Mouse (Mus musculus): ENCODE measurements around the gene Ccdc144b.

Gene Ccdc144b

DNA sequence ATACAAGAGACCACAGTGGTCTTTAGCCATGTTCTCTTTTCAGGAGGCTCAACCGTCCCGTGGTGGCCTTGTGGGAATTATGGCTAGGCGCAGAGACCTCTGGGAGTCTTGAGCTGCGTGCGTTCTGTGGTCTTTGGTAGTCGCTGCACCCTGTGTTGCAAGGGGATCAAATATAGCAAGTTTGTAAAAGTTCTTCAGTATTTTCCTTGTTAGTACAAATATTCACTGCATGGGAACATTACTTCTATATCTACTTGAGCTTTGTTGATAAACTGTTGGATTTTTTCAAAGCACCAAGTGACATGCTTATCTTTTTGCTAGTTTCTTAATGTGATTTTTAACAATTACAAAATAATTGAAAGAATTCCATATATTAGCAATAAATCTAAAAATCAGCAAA, at the start of gene Ccdc144b:
Gene Ccdc144b (minus strand): TSS at position 101 of the 400 bp plus-strand sequence.
- no peak for DNase-seq (ENCODE audit: low read depth, low spot score)

DNA sequence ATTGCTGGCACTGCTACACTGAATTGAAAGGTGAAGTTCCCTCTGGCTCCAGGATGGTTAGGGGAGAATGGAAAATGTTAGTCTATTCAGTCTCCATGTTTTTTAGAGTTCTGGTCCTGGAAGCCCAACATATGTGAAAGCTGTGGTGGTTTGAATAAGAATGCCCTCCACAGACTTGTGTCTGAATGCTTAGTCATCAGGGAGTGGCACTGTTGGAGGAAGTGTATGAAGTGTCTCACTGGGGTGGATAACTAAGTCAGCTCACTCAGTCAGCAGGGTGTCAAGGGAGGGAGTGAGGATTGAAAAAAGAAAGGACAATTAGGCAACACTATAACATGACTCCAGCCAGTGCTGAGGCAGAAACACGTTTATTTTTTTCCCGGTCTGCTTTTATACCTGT, 42.0 kb upstream of the Ccdc144b start:
- DNase-seq (ENCODE audit: low read depth, low spot score): no peak

DNA sequence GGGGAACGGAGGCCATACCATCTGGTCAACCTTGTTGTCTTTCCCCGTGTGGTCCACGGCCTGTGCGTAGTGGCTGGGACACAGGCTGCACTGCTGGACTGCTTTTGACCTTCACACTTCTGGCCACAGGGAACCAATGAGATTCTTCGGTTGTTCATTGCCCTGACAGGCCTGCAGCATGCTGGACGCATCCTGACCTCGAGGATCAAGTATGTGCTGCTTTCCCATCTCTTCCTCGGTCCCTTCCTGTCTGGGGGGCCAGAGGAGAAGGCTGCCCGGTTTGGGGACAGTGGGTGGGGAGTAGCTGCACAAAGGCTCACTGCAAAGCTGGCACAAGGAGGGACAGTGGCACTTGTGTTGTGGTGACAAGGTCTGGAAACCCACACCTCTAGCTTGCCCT, 34.2 kb upstream of the Ccdc144b start:
- no peak for DNase-seq (ENCODE audit: low read depth, low spot score)

DNA sequence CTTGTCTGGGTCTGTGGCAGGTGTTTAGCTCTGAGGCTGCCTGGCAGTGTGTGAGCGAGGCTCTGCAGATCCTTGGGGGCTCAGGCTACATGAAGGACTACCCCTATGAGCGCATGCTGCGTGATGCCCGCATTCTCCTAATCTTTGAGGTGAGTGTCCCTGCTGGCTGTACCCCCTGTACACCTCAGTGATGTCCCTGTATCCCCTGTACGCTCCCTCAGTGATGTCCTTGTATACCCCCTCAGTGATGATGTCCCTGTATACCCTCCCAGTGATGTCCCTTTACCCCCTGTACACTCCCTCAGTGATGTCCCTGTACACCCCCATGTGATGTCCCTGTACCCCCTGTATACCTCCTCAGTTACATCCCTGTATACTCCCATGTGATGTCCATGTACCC, 32.0 kb upstream of the Ccdc144b start:
- no peak for DNase-seq (ENCODE audit: low read depth, low spot score)

DNA sequence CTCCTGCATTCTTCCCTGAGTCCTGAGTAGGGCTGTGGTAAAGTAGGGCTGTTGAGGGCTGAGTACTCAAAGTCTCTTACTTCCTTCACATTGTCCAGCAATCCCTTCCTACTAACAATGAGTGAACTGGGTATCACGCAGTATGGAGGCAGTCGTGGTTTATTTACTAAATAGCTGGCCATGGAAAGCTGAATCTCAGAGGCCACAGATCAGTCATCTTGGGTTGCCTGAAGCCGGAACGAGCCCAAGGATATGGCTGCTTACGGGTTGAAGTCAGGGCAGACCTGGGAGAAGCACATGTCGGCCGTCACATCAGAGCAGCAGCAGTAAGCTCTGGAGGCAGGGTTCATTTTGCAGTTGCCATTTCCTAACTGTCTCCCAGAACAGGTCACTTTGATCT, 30.0 kb upstream of the Ccdc144b start:
- no peak for DNase-seq (ENCODE audit: low read depth, low spot score)

DNA sequence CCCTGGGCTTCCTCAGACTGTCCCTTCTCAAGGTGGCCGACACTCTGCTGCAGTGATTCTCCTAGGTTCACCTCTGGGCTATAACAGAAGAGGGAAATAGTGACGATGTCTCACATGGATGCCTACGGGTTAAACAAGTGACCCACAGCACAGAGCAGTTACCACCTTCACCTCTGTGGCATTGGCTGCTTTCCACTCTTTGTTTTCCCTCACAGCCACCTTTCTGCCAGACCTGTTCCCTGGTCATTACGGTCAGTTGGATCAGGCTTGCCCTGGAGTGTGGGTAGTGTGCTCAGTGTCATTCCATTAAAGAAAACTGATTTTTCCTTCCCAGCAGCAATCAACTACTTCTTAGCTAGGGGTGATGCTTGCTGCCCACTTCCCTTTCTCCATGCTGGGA, 29.5 kb upstream of the Ccdc144b start:
- no peak for DNase-seq (ENCODE audit: low read depth, low spot score)

DNA sequence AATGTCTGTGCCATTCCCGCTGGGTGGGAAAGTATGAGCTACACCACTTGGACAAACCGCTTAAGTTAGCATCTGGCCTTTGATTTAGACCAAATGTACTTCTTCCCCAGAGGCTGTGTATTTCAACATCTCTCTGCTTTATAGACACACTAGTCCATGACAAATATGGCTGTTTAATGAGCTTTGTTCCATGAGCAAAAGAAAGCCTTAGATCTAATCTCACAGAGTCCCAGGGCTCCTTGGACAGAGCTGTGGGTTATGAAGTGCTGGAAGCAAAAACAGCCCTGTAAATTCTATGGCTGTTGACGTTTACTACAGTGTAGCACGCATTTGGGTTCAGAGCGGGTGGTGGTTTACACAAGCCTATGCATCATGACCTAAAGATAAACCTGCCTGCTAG, 27.4 kb upstream of the Ccdc144b start:
- DNase-seq (ENCODE audit: low read depth, low spot score): no peak

DNA sequence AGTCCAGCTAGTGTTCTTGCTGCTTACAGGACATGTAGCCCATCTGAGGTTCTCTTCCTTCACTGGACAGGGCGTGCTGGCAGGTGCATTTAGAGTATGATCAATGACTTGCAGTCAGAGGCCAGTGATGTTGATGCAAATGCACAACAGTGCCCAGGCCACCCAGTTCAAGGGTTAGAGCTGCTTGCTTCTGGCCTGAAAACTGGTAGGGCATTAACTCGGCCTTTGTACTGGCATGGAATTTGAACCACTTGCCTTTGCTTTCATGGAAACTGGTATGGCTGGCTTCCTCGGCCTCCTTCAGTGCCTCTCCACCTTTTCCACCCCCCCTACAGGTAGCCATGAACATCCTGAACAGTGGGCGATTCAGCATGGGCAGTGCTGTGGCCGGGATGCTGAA, 26.5 kb upstream of the Ccdc144b start:
- no peak for DNase-seq (ENCODE audit: low read depth, low spot score)

DNA sequence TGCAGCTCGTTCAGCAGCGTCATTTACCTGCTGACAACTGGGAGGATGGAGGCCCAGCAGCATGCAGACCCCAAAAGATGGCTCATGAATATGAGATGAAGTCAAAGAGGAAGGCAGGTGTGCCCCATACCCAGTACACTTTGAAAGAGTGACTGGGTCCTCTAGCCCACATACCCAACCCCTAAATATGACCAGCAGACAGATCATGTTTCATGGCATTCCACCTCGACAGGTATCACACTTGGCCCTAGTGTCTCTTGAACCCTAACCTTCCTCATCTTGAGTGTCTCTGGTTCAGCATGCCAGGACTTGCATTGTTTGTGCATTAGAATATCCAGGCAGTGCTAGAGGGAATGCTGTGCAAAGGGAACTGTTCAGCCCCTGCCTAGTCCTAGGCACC, 24.0 kb upstream of the Ccdc144b start:
- no peak for DNase-seq (ENCODE audit: low read depth, low spot score)

DNA sequence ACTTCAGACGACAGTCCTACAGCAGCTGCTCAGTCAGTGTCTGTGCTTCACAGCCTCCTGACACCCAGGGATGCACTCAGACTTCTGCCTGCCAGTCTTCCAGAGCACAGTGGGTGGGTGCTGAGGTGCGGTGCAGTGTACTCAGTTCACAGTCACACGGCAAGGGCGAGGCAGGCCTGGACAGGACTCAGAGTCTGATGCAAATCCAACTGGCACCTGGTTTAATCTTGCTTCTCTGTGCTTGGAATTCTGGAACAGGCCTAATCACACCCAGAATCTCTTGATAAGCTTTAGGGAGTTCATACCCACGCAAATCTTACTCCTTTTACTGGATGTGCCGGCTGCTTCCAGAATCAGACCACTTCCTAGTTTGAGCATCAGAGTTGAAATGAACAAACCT, 22.1 kb upstream of the Ccdc144b start:
- no peak for DNase-seq (ENCODE audit: low read depth, low spot score)

DNA sequence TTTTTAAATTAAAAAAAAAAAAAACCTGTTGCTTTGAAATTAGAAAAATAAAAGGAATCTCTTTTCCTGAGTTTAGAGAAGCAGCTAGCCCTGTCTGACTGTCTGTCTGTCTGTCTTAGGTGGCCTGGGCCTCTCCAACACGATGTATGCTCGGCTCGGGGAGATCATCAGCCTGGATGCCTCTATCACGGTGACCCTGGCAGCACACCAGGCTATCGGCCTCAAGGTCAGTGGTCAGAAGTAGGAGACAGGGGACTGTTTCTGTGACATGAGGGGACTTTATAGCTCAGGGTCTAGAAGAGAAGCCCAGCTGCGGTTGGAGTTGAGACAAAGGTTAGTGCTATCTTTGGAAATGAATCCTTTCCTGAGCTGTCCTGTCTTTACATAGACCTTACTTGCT, 20.9 kb upstream of the Ccdc144b start:
- DNase-seq (ENCODE audit: low read depth, low spot score): no peak

DNA sequence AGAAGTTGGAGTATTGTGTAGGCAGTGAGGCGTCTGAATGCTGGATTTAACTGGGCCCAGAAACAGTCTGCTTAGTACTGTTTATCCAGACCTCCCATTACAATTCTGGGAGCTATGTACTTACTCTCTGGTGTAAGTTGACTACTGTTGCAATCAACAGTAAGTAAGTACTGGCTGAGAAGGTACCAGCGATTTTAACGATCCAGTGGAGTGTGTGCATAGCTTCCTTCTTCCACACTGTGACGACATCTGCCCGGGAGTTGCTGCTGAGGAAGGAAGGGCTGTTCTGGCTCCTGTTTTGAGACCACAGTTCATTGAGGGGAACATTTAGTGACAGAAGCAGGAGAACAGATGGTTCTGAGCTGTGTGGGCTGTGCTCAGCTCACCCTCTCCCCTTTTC, 17.7 kb upstream of the Ccdc144b start:
- no peak for DNase-seq (ENCODE audit: low read depth, low spot score)

DNA sequence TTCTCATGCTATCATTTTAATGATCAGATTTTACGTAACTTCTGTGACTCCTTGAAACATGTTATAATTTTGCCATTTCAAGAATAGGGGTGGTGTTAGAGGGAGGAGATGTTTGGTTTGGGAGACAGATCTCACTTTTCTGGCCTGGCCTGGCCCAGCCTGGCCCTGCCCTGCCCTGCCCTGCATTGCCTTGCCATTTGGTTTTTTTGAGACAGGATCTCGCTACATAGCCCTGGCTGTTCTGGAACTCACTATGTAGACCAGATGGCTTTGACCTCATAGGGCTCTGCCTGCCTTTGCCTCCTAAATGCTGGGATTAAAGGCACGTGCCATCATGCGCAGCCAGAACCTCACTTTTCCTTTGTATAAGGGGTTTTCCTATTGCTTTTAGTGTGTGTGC, 17.1 kb upstream of the Ccdc144b start:
- no peak for DNase-seq (ENCODE audit: low read depth, low spot score)

DNA sequence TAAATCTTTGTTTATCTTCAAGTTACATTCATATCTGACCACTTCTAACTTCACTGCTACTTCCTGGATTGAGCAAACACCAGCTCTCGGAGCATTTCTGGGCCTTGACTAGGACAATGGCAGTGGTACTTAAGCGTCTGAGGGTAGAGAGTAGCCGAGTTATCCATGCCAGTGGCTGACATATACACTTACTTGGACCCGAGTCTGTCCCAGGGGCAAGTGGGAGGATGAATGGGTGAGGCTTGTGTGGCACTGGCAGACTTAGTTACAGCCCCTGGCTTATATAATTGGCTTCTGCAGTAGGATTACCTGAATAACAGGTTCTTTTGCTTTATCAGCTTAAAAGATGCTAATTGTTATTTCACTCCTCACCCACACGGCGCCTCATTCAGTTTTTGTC, 14.4 kb upstream of the Ccdc144b start:
- DNase-seq (ENCODE audit: low read depth, low spot score): no peak

DNA sequence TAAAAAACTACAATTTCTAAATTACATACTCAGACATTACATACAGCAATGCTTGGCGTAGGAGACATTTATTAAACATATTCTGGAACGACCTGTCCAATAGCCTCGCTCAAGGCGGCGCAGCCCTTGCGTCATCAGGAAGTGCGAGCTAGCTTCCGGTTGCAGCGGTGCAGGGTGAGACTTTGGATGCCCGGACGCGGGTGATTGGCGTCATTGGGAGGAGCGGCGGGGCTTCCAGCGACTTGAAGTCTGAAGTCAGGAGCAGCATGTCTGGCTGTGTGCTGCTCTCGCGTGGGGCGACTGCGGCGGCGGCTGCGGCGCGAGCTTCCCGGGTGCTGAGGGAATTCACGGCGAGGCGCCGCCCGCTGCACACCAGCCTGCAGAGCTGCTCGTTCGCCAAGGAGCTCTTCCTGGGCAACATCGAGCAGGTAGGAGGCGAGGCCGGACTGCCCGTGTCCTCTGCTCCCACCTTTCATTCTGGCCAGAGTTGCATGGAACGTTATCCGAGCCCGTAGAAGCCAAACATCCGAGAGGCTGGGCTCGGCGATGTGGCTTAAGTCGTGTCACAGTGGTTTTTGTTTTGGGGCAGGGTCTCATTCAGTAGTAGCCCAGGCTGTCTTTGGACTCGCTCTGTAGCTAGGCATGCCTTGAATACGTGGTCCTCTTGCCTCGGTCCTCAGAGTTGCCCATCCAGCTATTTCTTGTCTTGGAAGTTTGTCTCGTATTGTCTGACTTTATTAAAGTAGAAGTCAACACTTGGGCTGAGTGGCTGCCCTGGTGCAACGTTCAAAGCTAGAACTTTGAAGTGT, 12.7 kb upstream of the Ccdc144b start, which contains the start of gene Acad9:
Gene Acad9 (plus strand): TSS at position 137 of the 809 bp plus-strand sequence.
- DNase-seq (ENCODE audit: low read depth, low spot score): peak; percentile 90

DNA sequence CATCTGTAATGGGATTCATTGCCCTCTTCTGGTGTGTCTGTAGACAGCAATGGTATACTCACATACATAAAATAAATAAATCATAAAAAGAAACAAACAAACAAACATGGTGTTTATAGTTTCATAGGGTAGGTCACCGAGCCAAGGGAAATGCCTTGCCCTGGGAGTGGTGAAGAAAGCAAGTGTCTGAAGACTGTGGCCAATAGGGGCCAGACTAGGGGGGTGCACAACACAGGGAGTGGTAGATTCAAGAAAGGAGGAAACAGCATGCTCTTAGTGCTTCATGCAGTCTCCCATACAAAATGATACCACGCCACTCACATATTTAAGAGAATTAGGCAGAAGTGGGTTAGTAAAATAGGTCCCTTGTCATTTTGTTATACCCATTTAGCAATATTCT, 11.8 kb upstream of the Ccdc144b start:
- DNase-seq (ENCODE audit: low read depth, low spot score): no peak

DNA sequence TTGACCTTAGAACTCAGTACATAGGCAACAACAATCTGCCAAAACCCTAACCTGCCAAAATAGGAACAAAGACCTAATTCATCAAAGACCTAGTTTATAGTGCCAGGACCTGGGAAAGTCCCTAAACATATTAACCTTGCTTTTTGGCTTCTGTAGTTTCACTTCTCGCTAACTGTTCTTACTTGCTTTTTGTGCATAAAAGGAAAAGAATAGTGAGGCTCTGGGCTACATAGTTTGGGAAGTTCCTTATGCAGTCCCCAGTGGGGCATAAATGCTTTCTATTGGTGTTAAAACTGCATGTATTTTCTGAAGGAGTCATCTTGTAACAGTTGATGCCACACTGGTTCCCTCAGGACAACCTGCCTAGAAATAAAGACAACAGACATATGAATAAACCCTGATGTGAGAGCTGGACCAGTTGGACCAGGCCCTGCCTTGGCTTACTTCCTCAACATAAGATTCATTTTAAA, 11.3 kb upstream of the Ccdc144b start:
- no peak for DNase-seq (ENCODE audit: low read depth, low spot score)

DNA sequence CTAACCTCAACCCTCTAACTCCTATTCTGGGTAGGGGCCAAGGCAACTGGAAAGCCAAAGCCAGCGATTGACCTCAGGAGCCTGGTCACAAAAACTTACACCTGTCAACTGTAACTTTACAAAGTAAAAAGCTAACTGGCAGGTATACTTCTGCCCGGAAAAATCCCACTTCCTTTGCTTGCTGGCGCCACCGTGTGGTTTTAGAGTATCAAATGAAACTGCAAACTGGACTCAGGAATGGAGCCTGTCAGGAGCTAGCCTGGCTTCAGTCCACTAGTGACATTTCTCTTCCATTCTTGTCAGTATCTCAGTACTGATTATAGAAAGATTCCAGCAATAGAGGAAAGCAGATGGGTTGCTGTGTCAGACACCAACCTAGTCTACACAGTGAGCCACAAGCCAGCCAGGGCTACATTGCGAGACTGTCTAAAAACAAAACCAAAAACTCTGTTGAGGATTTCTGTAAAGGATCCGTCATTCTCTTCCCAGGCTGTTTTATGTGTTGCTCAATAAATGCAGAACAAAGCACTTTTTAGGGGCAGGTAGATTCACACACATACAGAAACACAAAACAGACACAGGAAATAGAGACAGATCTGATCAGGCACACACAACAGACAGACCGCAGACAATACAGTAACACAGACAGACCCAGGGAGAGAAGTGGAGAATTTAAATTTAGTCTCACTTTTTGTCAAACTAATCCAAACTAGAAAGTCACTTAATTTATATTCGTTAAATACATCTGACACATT, 6.9 kb upstream of the Ccdc144b start:
- DNase-seq (ENCODE audit: low read depth, low spot score): peak; percentile 51

DNA sequence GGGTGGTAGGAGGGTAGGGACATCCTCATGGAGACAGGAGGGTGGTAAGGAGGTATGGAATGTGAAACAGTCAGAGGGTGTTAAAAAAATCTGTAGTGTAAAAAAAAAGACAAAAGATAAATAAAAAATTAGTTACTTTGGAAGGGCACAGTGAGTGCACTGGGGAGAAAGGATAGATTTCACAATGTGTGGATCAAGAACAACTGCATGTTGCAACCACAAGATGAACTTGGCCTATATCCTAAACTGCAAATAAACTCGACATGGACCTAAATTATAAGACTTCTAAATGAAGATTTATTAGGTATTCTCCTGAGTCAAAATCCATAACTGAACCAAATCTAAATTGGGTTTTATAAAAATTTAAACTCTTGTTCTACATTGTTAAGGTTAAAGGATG, 4.2 kb downstream of the Ccdc144b start:
- DNase-seq (ENCODE audit: low read depth, low spot score): no peak

DNA sequence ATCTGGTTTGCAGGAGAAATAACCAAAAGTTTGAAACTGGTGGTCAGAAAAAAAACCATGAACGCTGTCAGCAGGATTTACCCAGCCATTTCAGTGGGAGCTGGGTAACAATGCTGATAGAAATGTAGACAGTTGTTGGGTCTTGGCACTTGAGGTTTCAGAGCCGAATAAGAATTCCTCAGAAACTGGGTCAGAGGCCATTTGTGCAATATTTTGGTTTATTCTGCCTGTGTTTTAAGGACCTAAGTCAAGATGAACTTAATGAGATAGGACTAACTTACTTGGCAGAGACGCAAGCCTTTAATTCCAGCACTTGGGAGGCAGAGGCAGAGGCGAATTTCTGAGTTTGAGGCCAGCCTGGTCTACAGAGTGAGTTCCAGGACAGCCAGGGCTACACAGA, 8.3 kb downstream of the Ccdc144b start:
- no peak for DNase-seq (ENCODE audit: low read depth, low spot score)

DNA sequence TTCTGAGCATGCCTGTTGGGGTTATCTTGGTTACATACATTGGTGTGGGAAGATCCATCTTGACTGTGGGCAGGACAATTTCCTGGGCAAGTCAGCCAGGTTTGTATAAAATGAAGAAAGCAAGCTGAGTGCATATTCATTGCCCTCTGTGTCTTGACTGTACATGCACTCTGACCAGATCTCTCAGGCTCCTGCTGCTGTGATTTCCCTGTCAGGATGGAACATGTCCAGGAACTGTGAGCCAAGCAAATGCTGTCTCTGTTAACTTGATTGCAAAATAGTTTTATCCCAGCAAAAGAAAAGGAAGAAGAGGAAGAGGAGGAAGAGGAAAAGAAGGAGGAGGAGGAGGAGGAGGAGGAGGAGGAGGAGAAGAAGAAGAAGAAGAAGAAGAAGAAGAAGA, 8.8 kb downstream of the Ccdc144b start:
- DNase-seq (ENCODE audit: low read depth, low spot score): no peak

DNA sequence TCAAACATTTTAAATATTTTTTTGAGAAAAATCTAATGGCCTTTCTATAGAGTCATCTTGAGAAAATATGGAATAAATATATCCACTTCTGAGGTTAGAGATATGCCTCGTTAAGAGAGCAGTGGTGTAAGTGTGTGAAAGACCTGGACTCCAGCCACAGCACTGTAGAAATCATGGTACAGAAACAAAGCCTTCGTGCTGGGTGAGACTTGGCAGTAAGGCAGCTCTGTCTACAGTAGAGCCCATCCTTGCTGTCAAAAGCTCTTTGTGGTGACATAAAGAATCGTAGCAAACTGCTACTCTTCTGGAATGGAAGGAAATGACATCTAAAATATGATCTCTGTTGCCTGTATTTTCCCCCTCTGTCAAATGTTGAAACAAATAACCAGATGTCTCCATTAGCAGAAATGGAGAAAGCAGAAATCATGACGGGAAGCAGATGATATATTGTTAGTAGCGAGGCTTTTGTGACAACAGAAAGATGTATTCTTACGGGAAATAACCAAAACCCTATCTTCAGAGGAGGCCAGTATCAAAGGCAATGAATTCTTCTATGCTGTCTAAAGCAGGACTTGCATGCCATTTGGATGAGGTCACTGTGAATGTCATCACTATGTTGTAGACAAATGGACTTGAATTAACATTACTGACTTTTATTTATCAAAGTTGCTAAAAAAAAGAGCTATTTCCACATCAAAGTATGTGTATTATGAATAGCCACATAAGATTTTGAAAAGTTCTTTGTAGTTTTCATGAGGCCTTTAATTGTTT, 21.4 kb downstream of the Ccdc144b start:
- no peak for DNase-seq (ENCODE audit: low read depth, low spot score)

Data from embryo, embryonic 11.5 days (tissue).